Mouse (Mus musculus) naive thymus-derived CD4-positive, alpha-beta T cell, adult 2 months (primary cell): ENCODE results near the gene Lyrm4.
A peak's percentile ranks its signal among the peaks of the same experiment; 100 is the strongest.

ENCODE experiments used
- DNase-seq: peaks from one replicate; pipeline ENCODE4 v3.0.0-alpha.2; 2011; ENCODE audit warnings: low read depth

Gene Lyrm4

DNA sequence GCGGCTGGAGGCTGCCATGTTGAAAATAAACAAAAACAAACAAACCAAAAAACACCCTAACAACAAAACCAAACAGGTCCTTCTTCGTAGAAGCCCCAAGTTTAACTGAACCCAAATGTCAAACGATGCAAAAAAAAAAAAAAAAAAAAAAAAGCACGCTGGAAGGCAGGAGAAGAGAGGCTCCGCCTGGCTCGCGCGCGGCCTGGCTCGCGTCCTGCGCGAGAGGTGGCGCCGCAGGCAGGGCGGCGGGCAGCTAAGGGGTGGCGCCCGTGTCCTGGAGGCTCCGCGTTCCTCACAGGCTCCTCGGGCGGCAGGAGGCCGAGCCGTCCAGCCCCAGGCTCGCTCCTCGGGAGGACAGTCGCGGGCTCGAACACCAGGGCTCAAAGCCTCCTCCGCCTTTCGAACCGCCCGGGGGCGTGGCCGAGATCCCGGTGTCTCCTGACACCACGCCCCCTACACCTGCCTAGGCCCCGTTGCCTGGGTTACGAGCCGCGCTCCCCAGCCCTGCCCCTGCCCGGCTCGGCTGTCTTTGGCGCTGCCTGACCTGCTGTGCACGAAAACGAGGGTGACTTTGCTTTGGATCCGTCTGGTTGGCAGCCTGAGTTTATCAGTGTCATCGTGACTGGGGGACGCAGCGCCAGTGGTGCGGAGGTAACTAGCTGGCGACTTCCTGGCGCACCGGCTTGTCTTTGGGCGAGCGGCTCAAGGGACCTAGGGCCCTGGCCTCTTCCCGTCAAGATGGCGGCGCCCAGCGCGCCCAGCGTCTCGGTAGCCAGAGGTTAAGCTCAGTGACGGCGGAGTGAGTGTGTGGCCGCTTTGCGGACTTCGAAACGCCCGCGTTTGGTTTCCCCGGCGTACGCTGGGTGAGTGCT, at the start of gene Lyrm4, which contains the start of gene Fars2:
Lyrm4 (minus strand) TSS at position 384 of the 872 bp plus-strand sequence.
Fars2 (plus strand) TSS at position 270 of the 872 bp plus-strand sequence.
- DNase-seq: peak; percentile 96

DNA sequence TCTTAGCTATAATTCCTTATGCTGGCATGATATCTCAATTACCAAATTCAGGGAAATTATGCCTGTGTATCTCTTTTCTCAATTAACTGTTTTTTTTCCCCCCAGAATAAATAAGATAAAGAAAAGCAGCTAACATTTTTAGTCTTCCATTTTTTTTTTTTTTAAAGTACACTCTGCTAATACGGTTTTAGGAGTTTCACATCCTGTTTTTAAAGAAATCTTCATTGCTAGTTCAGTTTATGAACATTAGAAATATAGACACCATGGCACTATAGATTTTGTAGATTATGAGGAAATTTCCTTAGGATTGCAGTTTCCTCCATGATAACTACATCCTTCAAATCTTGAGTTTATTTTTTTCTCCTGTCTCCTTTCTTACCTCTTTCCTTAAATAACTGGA, 46.6 kb upstream of the Lyrm4 start:
- no peak for DNase-seq

GRCm38 (mm10) chr13:36163411-36163810, 46.1 kb upstream of the Lyrm4 start:
- no peak for DNase-seq

GRCm38 (mm10) chr13:36156340-36156931, 39.1 kb upstream of the Lyrm4 start:
- no peak for DNase-seq

DNA sequence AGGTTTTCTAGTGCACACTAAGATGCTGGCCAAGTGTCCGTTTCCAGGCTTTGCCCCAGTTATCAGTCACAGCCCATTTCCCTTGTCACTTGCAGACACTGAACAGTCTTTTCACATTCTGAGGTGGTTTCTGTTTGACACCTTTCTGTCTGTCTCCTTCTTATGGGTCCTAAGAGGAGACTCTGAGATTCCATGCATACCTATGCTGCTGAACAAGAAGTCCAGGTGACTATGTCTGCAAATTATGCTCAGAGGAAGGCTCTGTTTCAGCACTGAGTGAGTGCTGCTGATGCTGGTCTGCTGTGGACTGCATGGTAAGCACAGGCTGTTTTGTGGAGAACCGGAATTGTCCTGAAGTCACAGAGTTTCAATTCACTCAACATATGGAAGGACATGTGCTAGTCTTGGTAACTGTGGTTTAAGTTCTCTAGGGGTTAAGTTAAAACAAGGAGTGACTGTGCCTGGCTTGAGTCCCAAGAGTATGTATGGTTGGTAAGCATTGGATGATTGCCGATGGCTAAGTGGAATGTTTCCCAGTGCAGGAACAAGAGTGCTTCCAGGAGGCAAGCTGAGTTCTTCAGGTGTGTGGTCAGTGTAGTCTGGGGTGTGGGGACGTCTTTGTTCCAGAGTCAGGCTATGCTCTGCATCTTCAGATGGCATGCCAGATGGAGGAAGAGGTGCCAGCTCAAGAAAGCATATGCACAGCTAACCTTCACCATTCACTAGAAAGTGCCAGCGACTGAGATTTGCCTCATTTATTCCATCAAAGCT, 35.6 kb upstream of the Lyrm4 start:
- DNase-seq: no peak

DNA sequence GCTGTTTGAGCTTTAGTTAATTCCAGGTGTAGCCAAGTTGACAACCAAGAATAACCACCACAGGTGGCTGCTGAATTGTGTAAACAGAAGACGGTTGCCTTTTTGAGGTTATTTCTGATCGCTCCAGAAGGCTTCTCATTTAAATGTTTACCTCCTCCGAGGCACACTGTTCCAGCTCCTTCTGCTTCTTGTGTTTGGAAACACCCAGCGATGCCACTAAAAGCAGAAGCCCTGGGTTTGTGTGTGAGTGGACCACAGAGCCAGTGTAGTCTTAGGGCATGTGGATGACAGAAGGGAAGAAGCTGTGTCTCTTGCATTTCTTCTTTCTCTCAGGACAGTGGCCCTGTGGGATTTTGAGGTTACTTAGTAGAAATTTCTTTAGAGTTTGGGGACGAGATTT, 32.9 kb upstream of the Lyrm4 start:
- DNase-seq: no peak

DNA sequence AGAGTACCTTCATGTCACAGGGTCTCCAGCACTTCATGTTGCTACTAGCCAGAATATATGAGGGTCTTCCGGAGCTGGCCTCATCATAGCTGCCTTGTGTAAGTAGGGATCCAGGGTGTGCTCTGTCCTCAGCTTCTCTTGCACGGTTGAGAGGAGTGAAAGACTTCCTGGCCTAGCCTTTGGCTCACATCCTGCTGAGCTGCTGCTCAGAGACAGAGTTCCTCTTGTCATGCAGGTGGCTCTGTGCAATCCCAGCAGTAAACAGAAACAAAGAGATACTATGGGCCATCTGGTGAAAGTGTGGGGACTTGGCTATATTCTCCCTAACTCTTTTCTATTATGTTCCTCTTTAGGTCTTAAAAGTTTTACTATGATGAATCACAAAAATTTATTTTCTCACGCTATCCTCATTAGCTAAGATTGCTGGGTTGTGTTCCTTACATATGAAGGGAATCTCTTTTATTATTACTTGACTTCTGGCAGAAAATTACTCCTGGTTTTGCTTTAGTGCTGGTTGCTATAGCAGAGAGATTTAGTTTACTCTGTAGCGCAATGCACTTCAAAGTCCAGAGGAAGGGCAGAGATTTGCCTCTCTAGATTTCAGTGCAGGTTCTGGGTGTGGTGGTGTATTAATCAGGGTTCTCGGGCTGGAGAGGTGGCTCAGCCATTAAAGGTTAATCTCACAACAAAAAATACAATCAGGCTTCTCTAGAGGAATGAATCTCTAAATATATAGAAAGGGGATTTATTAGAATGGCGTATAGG, 32.0 kb upstream of the Lyrm4 start:
- DNase-seq: peak; percentile 19

GRCm38 (mm10) chr13:36145601-36146000, 28.3 kb upstream of the Lyrm4 start:
- DNase-seq: peak; percentile 20

- no peak for DNase-seq
Observed at GRCm38 (mm10) chr13:36140247-36141016, 23.1 kb upstream of the Lyrm4 start.

- no peak for DNase-seq
Observed at GRCm38 (mm10) chr13:36139703-36140102, 22.4 kb upstream of the Lyrm4 start.

GRCm38 (mm10) chr13:36131992-36132649, 14.8 kb upstream of the Lyrm4 start:
- no peak for DNase-seq

DNA sequence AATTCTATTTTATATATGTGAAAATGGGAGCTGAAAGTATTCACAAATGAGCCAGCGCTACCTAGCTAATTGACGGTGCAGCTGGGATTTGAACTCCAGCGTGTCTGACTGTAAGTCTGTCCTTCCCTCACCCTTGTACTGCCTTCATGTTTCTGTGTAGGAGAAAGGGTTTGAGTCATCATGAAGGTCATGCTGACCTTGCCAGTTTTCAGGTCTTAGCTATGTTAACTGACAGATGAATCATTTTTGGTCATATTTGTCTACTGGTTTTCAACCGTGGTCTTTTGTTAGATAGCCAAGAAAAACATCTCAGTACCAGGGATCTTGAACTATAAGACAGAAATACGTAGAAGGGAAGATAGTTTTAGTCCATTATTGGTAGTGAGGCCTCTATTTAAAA, 14.1 kb upstream of the Lyrm4 start:
- no peak for DNase-seq

- no peak for DNase-seq
Observed at GRCm38 (mm10) chr13:36129360-36130054, 12.2 kb upstream of the Lyrm4 start.

GRCm38 (mm10) chr13:36120606-36121005, 3.3 kb upstream of the Lyrm4 start:
- DNase-seq: no peak

DNA sequence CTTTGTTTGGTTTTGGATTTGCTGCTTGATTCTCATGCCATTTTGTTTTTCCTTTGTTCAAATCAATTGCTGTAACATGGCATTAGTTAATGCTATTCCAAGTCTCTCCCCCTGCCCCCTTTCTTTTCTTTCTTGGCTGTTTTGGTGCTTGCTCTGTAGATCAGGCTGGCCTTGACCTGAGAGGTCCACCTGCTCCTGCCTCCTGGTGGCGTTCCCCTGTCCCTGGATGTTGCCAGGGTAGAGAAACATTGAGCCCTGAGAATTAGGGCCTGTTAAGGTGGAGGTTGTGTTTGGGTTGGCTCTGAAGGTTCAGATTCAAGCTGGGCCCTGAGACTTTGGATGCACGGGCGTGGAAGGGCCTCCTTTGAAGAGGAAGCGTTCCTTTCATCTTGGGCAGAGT, 2.4 kb upstream of the Lyrm4 start:
- no peak for DNase-seq

GRCm38 (mm10) chr13:36116520-36117142, 695 bp downstream of the Lyrm4 start:
- DNase-seq: peak; percentile 35

DNA sequence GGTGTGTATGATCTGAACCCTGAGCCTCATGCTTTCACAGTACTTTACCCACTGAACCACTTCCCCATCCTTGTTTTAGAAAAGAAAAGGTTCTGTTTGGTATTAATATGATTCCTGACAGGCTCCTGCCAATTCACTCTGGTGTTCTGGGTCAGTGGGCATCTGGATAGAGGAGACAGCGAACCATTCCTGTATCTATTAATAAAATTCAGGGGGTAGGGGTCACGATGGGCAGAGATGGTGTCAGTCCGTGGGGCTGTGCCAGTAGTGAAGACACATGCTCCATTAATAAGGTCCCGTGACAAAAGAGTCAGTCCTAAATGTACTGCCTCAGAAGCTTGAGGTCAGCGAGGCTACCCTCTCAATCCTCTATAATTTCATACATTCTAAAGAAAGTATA, 4.1 kb downstream of the Lyrm4 start:
- DNase-seq: no peak

DNA sequence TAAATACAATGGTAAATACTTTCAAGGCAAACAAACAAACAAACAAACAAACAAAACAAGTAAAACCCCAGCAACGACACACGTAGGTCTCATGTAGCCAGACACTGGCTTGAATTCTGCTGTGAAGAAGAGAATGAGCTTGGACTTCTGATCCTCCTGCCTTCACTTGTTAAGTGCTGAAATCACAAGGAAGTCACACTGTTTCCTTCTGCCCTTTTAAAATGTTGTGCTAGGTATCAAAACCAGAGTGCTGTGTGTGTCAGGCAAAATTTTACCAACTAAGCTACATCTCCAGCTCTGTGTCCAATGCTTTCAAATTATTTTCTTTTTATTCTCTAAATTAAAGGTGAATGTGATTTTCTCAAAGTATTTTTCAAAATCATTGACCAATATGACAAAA, 6.0 kb downstream of the Lyrm4 start:
- DNase-seq: no peak

DNA sequence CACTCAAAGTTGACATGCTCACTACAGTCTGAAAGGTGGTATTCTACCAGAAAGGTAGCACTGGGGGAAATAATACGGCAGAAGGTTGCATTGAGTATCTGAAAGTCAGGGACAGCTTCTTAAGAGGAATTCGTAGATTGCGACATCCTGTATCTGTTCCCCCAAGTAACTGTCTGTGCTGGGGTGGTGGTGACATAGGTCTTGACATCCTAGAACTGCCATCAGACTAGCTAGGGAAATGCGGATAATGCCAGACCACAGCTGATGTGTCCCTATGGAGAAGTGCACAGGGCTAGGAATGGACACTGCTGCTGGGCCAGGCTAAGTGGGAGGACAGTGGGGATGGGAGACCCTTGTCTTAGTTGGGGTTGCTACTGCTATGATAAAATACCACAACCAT, 8.8 kb downstream of the Lyrm4 start:
- DNase-seq: no peak

DNA sequence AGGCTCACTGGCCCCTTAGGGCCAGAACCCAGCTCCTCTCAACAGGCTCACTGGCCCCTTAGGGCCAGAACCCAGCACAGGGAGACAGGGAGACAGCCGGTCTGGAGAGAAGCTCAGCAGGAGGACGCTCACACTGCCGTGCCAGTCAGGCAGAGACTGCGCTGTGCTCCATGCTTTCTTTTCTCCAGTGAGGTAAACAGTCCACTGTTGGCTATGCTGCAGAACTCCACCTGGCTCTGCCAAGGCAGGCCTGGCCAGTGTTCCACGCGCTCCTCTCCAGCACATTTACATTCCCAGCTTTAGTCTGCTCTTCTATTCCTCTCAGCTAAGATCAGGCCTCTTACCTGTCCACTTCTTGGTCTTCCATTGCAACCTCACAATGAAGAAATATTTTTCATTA, 11.7 kb downstream of the Lyrm4 start:
- DNase-seq: no peak
